Mouse (Mus musculus): ENCODE measurements around the gene Zdhhc7. TPM values are rescaled to one million over a fixed set of nuclear protein-coding genes. Genes with fewer than 3 reads are reported as not detected.

Gene Zdhhc7
- polyA plus RNA-seq, 1 experiment from 2014 or later, result 30.7 TPM

Other genes starting within 250 kb of the Zdhhc7 start
- gene Klhl36, start 239.2 kb downstream of the Zdhhc7 start, polyA plus RNA-seq (2015; fragmentation: Nextera tagmentation; extraction: Ambion mirVana), result 17.3 TPM in 2 replicates
- 126 and 135 TPM in 2 replicates for gene Usp10, start 191.1 kb downstream of the Zdhhc7 start, polyA plus RNA-seq (2015; fragmentation: Nextera tagmentation; extraction: Ambion mirVana)
- 5.0 and 5.4 TPM in 2 replicates for gene Gm20388, start 190.6 kb downstream of the Zdhhc7 start, polyA plus RNA-seq (2015; fragmentation: Nextera tagmentation; extraction: Ambion mirVana)
- 1.8 and 2.8 TPM in 2 replicates for gene Crispld2, start 109.0 kb downstream of the Zdhhc7 start, polyA plus RNA-seq (2015; fragmentation: Nextera tagmentation; extraction: Ambion mirVana)
- 30.9 and 36.8 TPM in 2 replicates for gene 6430548M08Rik, start 12.7 kb upstream of the Zdhhc7 start, polyA plus RNA-seq (2015; fragmentation: Nextera tagmentation; extraction: Ambion mirVana)
- 1.5 and 2.2 TPM in 2 replicates for gene Fam92b, start 76.0 kb upstream of the Zdhhc7 start, polyA plus RNA-seq (2015; fragmentation: Nextera tagmentation; extraction: Ambion mirVana)
- 15.4 and 20.1 TPM in 2 replicates for gene Gse1, start 127.0 kb upstream of the Zdhhc7 start, polyA plus RNA-seq (2015; fragmentation: Nextera tagmentation; extraction: Ambion mirVana)

Data from hindbrain, embryonic 15.5 days (tissue).